Mouse (Mus musculus): ENCODE data around the gene Rabgap1l.

GRCm38 (mm10) chr1:160795016-160795415 is 2.0 kb upstream of the Rabgap1l start:
- TF ChIP-seq CTCF (conservative IDR thresholded peaks at IDR 0.05; ENCODE audit: low read length) = no peak
- TF ChIP-seq POU5F1 (IDR thresholded peaks at IDR 0.05; ENCODE audit: borderline replicate concordance, low read length) = no peak
- TF ChIP-seq NANOG (IDR thresholded peaks at IDR 0.05; ENCODE audit: borderline replicate concordance, low read length) = no peak

Measured in E14TG2a.4 (cell line).